Mouse (Mus musculus): ENCODE data around the gene Slc25a22.

The Slc25a22 gene

GRCm38 (mm10) chr7:141472226-141472625 is 34.5 kb upstream of the Slc25a22 start:
- no peak for DNase-seq (ENCODE audit: low spot score in 2 of 2)

- DNase-seq (ENCODE audit: low spot score in 2 of 2) = no peak
These were observed 33.5 kb upstream of the Slc25a22 start for GRCm38 (mm10) chr7:141471236-141471635.

GRCm38 (mm10) chr7:141470637-141470944 is 32.9 kb upstream of the Slc25a22 start:
- DNase-seq (ENCODE audit: low spot score in 2 of 2) = no peak

GRCm38 (mm10) chr7:141469901-141470636 is 32.4 kb upstream of the Slc25a22 start:
- DNase-seq (ENCODE audit: low spot score in 2 of 2) = no peak

DNA sequence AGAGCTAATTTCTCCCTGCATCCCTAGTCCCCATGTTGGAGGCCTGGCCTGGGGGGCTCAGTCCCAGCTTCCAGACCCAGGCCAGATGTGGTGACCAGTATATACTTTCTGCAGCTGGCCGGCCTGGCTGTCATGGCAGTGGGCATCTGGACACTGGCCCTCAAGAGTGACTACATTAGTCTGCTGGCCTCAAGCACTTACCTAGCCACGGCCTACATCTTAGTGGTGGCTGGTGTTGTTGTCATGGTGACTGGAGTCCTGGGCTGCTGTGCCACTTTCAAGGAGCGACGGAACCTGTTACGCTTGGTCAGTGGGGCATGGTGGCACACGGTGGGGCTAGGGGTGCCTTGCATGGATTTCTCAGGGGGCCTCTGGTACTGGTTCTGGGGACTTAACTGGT is 31.7 kb upstream of the Slc25a22 start:
- DNase-seq (ENCODE audit: low spot score in 2 of 2) = no peak

- DNase-seq (ENCODE audit: low spot score in 2 of 2) = peak in 1 of 2 experiments; percentile 71
These were observed 31.0 kb upstream of the Slc25a22 start for GRCm38 (mm10) chr7:141468522-141469211.

DNA sequence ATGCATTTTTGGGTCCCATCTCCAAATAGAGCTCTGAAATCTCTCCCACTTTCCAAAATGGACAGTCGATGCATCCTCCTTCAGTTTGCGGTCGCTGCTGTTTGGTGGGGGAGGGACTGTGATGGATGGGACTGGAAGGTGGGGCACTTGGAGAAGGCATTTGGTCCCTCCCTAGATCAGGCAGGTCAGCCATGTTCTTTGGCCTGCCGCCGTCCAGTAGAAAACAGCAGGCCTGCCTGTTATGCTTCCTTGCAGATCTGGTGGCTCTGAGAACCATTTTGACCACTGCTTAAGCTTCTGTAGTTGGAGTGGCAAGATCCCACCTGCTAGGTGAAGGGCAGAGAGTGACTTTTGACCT is 30.5 kb upstream of the Slc25a22 start:
- no peak for DNase-seq (ENCODE audit: low spot score in 2 of 2)

GRCm38 (mm10) chr7:141467230-141468030 is 29.7 kb upstream of the Slc25a22 start, which contains the start of gene Cd151:
Gene Cd151, plus strand, starts transcription at chr7:141467392.
- peak; percentile 88 to 93 for DNase-seq (ENCODE audit: low spot score in 2 of 2)

GRCm38 (mm10) chr7:141466607-141467148 is 29.0 kb upstream of the Slc25a22 start:
- DNase-seq (ENCODE audit: low spot score in 2 of 2) = no peak

- no peak for DNase-seq (ENCODE audit: low spot score in 2 of 2)
These were observed 28.3 kb upstream of the Slc25a22 start for GRCm38 (mm10) chr7:141466045-141466394.

DNA sequence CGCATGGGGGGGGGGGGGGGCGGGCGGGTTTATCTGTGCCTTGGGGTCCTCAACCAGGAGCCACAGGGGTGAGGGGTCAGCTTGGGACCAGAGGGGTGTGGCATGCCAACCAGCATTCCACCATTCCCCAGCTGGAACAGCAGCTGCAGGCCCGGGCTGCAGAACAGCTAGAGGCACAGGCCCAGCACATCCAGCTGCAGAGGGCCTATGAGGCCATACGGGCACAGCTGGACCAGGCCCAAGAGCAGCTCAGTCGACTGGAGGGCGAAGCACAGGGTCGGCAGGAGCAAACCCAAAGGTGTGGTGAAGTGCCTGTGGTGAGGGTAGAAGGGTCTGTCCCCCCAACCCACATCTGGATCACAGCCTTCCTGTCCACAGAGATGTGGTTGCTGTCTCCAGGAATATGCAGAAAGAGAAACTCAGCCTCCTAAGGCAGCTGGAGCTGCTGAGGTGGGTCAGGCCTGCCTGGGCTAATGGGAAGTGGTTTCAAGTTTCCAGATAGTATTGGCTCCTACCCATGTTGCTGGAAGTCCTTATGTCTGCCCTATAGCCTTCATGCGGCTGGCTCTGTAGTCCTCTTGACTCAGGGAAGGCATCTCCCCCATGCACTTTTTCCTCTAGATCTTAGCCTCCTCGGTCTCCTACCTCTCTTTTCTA is 27.8 kb upstream of the Slc25a22 start:
- no peak for DNase-seq (ENCODE audit: low spot score in 2 of 2)

GRCm38 (mm10) chr7:141464603-141465201 is 27.0 kb upstream of the Slc25a22 start:
- DNase-seq (ENCODE audit: low spot score in 2 of 2) = no peak

DNA sequence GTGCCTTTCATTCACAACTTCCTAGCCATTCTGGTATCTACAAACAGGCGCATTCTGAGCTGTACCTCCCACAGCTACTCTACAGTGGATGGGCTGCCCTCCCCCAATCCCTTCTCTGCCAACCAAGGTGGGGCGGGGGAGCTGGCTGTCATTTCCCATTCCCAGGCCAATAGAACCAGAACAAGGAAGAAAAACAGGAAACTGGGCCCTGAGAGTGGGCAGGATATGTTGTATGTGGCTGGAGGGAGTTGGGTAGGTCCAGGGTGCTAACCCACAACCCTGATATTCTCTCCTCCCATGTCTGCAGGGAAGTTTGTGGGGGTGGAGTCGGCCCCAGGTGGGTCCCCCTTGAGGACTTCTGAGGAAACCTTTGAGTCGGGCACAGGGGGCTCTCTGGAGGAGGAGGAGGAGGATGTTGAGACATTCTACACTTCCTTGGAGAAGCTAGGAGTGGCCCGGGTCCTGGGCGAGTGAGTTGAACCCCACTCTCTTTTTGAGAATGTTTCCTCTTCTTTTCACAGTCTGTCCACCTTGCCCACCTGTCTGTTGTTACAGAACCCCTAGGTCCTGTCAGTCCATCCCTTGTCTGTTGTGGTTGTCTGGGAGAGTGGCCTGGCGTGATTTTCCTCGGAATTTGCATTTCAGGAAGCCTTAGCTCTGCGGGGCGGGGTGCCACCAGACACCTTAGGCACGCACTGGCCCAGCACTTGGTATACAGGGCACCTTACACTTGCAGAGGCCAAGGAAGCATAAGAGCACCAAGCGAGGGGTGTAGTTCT is 26.3 kb upstream of the Slc25a22 start:
- peak in 1 of 2 experiments; percentile 27 for DNase-seq (ENCODE audit: low spot score in 2 of 2)

GRCm38 (mm10) chr7:141462333-141462821 is 24.7 kb upstream of the Slc25a22 start:
- DNase-seq (ENCODE audit: low spot score in 2 of 2) = no peak

GRCm38 (mm10) chr7:141461521-141462332 is 24.0 kb upstream of the Slc25a22 start:
- DNase-seq (ENCODE audit: low spot score in 2 of 2) = peak in 1 of 2 experiments; percentile 16

- DNase-seq (ENCODE audit: low spot score in 2 of 2) = peak in 1 of 2 experiments; percentile 16
These were observed 22.9 kb upstream of the Slc25a22 start, which contains the start of gene Cracr2b for GRCm38 (mm10) chr7:141460391-141461113. Gene Cracr2b, plus strand, starts transcription at chr7:141461094.

- no peak for DNase-seq (ENCODE audit: low spot score in 2 of 2)
These were observed 22.3 kb upstream of the Slc25a22 start for GRCm38 (mm10) chr7:141460001-141460390.

DNA sequence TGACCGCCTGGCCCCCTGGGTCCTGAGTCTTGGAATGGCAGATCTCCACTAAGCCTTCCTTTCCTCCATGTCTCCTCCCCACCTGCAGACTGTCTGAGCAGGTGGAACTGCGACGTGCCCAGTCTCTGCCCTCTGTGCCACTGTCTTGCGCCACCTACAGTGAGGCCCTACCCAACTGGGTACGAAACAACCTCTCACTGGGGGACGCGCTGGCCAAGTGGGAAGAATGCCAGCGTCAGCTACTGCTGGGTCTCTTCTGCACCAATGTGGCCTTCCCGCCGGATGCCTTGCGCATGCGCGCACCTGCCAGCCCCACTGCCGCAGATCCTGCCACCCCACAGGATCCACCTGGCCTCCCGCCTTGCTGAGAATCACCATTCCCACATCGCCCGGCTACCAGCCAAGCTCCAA is 21.6 kb upstream of the Slc25a22 start:
- DNase-seq (ENCODE audit: low spot score in 2 of 2) = peak in 1 of 2 experiments; percentile 14

DNA sequence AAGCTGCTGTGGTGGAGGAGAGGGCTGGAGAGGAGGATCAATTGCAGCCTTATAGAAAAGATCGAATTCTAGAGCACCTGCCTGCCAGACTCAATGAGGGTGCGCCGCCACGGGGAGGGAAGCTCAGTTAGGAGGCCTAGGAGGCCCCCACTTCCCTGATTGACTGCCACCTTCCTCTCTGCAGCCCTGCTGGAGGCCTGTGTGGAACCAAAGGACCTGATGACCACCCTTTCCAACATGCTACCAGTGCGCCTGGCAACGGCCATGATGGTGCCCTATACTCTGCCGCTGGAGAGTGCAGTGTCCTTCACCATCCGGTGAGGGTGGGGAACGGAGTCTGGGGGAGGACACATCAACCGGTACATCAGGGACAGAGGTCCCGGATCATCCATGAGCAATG is 21.0 kb upstream of the Slc25a22 start:
- DNase-seq (ENCODE audit: low spot score in 2 of 2) = peak in 1 of 2 experiments; percentile 20
